Mouse (Mus musculus): ENCODE measurements around the gene Trim26.
A peak's percentile ranks its signal among the peaks of the same experiment; 100 is the strongest.

DNA sequence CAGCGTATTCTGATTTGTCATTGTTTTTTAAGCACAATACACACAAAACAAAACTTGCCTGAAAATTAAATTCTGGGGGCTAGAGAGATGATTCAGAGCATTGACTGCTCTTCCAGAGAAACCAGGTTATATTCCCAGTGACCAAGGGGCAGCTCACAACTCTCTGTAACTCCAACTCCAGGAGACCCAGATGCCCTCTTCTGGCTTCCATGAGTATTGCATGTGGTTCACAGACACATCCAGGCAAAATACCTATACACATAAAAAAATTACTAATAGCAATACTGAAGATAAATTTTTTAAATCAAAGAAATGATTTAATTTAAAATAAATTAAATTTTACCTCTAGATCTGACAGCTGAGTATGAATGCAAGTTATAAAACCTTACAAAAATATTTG is 59.6 kb downstream of the Trim26 start:
- TF ChIP-seq ZC3H11A (IDR thresholded peaks at IDR 0.05; ENCODE audit: borderline replicate concordance, low read depth, low read length) (0 out of 2 replicates have a peak, but pooled peaks have one; percentile 7), MAFK (IDR thresholded peaks at IDR 0.05; ENCODE audit: insufficient read depth, low read depth, low read length) (no peak)
